Mouse (Mus musculus): ENCODE results near the gene Grin3a.
"Not testable (repeated sequence)": the region's sequence is repeated elsewhere in the genome, so short reads cannot be mapped to it uniquely, and the experiment has no call there.

Gene Grin3a

DNA sequence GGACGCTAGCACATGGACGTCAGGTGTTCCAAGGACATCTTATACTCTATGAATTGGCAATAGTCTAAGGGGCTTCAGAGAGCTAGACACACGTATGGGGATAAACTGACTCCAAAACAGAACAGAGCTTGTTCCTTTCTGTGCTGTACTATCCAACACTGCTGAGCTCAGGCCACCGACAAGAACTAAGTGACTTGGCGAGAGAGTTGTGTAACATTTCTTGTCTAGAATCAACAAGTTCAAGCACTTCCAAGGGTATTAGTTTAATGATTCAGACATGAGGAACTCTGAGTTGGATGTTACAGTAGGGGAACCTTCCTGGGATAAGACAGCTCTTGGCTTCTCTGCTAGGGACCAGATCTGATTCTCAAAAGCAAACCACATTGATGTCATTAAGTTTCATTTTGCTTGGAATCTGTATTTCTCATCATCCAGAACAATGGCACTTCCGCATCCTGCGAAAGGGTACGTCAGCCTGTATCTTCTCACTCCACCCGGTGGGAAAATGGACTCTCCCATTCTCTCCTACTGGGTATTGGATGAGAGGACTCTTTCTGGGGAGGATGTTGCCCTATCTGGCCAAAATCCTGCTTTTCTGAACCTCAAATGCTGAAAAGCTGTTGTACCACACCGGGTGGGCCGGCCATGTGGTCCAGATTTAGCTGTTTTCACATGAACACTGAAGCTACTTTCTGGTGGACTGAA is 165.2 kb downstream of the Grin3a start:
- peak in 1 of 2 experiments; percentile 28 for DNase-seq (ENCODE audit: low spot score in 2 of 2)

DNA sequence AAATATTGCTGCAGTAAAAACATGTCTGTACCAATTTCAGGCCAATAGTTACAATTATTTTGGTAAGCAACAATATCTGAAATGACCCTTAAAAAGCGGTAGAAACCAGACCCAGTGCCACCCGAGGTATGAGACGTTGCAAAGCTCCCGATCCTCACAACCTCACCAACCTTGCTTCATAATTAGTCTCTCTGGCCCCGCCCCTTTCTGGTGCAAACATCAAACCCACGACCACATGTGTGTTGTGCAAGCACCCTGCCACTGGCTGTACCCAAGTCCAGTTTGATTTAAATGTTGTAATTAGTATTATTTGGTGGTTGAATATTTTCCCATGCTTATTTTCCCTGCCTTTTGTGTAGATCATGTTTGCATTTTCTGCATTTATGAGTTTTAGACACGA is 168.8 kb downstream of the Grin3a start:
- DNase-seq (ENCODE audit: low spot score in 2 of 2), result no peak

DNA sequence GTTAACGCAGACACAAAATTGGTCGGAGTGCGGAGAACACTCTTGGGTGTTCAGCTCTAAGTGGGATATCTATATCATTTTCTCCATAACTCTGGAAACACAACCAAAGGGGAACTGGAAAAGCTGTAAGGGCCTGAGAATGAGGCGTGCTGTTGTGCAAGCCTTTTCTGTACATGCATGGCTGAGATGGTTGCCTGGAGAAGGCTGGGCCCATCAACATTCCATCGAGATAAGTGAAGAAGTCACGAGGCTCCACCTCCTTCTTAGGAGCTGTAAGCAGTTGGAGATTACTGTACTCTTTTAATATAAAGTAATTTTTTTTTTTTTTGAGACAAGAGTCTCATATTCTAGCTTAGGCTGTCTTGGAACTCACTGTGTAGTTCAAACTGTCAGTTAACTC is 169.5 kb downstream of the Grin3a start:
- no peak for DNase-seq (ENCODE audit: low spot score in 2 of 2)

DNA sequence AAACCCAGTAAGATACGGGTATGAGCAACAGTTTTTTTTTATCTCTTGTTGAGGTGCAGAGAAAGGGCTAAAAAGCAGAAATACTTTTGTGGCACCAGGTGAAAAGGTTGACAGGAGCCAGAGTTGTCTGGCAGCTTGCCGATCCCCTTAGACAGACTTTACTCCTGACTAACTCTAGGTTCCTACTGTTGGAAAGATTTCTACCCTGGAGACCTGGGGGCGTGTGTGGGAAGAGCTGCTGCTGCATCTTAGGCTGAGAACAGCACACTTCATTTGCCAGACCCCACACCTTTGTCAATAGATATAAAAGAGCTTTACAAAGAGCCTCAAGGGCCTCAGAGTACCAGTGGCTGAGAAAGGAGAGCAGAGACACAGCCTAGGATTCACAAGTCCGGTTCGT is 180.7 kb downstream of the Grin3a start:
- no peak for DNase-seq (ENCODE audit: low spot score in 2 of 2)

DNA sequence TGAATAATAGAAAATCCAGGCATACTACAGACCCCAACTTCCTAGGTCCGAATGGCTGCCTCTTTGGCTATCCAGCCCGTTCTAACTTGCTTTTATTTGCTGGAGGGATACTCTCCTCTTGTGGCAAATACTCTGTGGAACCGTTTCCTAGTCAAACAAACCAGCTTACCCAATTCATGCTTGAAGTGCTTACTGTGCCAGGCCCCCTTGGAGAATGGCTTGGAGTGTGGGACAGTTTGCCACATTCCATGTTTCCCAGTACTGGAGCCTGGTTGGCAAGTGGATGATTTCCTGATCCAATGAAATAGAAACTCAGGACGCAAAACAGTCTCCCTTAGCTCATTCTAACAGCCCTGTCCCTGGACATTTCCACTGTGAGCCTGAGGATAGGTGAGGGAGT is 183.3 kb downstream of the Grin3a start:
- DNase-seq (ENCODE audit: low spot score in 2 of 2), result no peak

DNA sequence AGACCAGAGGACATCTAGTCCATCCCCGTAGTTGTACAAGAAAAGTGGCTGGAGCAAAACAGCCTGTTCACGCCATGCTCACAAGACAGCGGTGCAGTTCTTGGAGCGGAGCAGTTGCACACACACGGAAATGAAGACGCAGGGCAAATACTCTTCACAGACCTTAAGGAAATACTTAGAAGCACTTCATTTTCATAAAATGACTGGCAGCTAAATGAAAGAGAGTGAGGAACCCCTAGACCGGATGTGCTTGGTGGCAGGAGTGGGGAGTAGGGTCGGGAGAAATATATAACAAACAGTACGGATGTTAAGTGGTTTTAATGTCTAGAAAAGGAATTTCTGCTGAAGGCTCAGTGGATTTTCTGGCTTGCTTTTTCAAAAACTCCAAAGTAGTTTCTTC is 183.9 kb downstream of the Grin3a start:
- no peak for DNase-seq (ENCODE audit: low spot score in 2 of 2)

DNA sequence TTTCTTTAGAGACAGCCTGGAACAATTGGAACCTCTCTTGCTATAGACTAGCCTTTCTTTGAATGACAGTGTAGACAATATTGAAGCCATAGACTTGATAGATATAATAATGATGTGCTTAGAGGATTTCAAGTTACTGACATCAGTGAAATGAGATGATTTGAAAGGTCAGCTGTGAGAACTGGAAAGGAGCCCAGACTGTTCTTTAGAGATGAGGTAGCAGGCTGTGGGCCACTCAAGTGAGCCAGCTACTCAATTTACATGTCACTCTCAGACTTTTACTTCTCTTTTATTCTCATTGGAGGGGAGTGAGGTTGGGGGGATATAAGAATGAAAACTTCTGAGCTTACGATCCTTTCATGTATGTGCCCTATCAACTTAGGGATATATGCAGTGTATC is 186.1 kb downstream of the Grin3a start:
- no peak for DNase-seq (ENCODE audit: low spot score in 2 of 2)

DNA sequence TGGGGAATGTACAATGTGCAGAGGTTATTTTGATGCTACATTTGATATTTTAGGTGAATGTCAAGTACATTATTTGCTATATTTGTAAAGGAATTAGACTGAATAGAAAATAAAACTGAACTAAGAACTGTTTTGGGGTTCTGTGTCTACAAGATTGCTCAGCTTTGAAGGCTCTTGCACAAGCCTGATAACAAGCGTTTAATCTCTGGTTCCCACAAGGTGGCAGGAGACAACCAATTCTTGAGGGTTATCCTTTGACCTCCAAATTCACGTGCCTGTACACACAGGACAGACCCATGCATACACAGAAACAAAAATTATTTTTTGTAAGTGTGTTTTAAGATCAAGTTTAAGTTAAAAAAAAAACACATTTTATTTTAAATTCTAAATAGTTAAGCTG is 205.6 kb downstream of the Grin3a start:
- DNase-seq (ENCODE audit: low spot score in 2 of 2), result no peak

DNA sequence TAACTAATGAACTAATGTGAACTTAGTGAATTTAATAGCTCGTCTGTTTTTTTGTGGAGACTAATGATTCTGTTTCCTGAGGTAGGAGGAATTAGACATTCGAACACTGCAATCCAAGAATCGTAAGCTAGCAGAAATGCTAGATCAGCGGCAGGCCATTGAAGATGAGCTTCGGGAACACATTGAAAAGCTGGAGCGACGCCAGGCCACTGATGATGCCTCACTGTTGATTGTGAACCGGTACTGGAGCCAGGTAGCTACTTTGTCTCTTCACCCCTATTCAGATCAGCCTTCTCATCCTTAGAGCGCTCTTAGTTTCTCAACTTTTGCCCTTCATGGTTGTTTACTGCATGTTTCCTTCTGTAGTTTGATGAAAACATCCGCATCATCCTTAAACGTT is 207.7 kb downstream of the Grin3a start:
- no peak for DNase-seq (ENCODE audit: low spot score in 2 of 2)

DNA sequence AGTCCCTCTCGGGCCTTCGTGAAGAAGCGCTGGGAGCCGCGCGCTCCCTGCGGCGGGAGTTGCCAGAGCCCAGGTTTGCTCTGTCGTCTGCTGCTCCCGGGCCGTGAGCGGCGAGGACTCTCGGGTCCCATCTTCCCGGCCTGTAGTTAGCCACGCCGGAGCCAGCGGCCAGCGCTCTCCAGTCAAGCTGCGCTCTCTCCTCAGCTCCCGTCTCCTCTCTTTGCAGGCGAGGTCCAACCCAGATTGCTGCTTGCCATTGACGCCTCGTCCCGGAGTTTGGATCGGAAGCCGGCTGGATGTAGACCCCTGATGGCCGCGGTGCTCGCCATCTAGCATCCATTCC is 213.4 kb downstream of the Grin3a start:
- no peak for DNase-seq (ENCODE audit: low spot score in 2 of 2)

DNA sequence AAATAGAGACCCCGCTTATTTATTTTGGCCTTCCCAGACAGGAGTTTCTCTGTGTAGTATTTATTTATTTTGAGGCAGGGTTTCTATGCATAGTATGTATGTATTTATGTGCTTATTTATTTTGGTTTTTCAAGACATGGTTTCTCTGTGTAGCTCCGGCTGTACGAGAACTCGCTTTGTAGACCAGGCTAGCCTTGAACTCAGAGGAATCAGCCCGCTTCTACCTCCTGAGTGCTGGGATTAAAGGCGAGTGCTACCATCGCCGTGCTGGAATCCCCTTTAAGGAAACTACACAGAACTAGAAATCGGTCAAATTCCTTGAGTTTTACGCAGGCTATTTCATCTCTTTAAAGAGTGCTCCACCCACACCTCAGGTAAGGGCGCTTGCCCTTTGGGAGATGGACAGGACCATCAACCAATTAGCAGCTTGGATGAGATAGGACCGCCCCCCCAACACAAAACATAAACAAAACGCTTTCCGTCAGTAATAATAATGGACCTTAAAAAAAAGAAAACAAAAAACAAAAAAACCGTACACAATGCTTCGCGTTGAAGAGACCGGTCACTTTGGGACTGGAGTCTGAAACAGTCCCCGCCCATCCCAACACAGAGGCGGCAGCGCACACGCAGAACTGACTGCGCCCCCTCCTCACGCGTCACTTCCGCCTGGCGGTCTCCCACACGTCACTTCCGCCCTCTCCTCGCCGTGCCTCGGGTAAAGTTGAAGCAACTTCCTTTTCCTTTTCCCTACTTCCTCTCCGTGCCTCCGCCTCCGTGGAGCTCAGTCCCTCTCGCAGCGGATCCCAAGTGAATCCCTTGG is 214.0 kb downstream of the Grin3a start, which contains the start of gene Rnf20:
TSS of gene Rnf20 (plus strand) at position 688 of the 820 bp plus-strand sequence.
- DNase-seq (ENCODE audit: low spot score in 2 of 2), result peak; percentile 95 to 96

DNA sequence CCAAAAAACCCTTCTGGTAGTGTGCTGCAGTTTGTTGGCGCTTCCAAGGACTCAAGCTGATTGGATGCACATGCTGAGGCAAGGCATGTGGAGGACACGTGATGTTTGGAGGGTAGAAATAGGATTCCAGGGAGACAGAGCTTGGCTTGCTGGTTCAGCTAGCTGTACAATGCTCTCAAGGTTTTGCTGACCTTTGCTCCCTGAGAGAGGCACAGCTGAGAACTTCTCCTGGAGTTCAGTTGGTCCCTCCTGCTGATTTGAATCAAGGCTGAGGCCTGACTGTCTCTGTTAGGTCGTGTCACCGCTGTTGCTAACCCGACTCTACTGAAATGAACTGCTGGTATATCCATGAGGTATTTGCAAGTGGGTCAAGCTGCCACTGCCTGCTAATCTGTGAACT is 216.6 kb downstream of the Grin3a start:
- no peak for DNase-seq (ENCODE audit: low spot score in 2 of 2)

DNA sequence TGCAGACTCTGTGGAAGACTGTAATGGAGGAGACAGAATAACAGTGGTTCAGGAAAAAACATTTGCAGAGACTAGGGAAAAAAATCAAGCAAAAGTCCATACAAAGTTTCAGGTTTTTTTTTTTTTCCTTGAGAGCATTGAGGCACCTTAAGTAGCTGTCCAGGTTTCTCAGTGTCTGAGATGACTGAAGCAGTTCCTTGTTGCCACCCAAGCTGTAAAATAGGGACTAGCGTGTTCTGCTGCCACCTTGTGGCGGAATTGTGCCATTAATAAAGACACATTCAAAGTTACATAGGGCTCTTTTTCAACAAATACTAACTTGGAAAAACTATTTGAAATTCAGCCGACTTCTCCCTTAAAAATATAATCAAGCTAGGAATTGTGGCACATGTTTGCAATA is 218.6 kb downstream of the Grin3a start:
- peak; percentile 26 to 68 for DNase-seq (ENCODE audit: low spot score in 2 of 2)

DNA sequence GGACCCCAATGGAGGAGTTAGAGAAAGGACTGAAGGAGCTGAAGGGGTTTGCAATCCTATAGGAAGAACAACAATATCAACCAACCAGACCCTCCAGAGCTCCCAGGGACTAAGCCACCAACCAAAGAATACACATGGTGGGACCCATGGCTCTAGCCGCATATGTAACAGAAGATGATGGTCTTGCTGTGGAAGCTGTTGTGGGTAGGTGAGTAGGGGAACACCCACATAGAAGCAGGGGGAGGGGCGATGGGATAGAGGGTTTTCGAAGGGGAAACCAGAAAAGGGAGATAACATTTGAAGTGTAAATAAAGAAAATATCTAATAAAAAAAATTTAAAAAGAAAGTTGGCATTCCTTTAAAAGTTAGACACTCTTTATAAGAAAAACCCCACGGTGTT is 220.6 kb downstream of the Grin3a start:
- DNase-seq (ENCODE audit: low spot score in 2 of 2), result not testable (repeated sequence)

DNA sequence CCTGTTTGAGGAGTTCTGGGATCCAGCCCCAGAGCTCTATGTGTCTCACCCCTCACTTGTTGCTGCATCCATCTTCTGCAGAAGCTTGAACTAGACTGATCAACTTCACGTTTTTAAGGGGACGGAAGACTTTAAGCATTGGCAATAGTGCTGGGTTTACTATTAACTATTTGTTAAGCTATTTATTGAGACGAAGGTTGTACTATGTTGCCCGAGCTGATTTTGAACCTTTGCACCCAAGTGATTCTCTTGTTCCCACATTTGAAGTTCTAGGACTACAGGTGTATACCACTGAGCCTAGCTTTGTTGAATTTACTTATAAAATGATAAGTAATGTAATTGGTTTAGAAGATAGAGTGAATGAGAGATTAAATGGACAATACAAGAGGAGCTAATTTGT is 221.6 kb downstream of the Grin3a start:
- DNase-seq (ENCODE audit: low spot score in 2 of 2), result no peak

DNA sequence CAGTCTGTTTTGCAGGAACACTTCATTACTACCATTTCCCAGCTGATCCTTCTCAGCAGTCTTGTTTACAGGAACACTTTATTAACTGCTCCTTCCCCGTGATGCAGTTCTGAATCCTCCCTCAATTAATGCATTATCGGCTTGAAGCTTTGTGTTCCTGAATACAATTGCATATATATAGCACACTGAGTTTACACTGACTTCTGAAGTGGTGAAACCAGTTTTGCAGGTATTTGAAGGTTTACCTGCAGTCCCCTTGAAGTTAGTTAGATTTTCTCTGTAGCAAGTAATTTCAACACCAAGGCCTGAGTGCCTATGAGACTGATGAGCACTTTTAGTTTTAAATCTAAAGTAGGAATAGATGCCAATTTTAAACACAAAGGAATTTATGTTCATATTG is 223.3 kb downstream of the Grin3a start:
- no peak for DNase-seq (ENCODE audit: low spot score in 2 of 2)

DNA sequence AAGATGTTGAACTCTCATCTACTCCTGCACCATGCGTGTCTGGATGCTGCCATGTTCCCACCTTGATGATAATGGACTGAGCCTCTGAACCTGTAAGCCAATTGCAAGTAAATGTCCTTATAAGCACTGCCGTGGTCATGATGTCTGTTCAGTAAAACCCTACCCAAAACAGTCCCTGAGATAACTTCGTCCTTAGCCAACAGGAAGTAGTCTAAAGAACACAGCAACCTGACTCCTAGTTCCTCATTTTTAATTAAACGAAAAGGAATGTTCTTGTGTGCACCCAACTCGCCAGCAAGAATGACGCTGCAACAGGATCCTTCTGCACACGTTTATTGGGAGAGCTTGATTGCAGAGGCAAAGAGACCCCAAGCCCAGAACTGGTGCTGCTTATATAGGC is 225.7 kb downstream of the Grin3a start:
- DNase-seq (ENCODE audit: low spot score in 2 of 2), result not testable (repeated sequence)

DNA sequence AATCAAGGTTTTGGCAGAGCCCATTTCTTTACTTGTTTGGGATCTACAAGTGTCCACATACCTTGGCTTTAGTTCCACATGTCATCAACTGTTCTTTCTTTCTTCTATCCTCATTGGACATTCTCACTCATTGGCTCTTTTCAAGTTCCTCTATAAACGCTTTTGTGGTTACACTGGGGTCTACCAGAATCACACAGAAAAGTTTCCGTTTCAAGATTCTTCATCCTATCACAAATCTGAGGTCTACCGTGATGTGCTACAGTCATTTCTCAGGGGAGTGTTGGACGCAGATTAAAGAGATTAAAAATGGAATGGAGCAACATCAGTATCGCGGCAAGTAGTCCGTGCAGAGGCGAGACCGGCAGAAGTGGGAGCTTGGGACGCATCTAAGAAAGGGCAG is 228.6 kb downstream of the Grin3a start:
- DNase-seq (ENCODE audit: low spot score in 2 of 2), result no peak

Measured in heart, adult 9 months (tissue).